12 mouse cellular contexts compared by ENCODE assay signal in the genomic region with DNA sequence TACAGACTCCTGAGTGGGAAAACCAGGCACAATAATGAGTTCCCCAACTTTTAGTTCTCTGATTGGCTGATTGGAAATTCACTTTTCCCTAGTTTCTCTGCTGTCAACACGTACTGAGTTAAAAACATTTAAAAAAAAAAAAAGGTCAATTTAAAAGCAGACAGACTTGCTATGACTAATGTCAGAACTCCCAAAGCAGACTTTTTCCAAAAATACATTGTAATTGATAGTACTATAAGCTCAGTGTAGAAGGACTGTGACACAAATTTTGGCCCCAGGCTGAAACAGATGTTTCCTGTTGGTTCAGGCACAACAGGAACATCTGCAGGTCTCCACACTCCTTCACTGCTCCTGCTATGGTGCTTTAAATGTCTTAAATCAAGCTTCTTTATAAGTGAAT. TPM values are rescaled to one million over a fixed set of nuclear protein-coding genes. Genes with fewer than 3 reads are reported as not detected.
A peak's percentile ranks its signal among the peaks of the same experiment; 100 is the strongest.
DNase-seq lines count a peak whose midpoint lies in the region; ATAC-seq and TF ChIP-seq lines count a peak whose summit lies in the region.
"Had no signal": no experiment of that assay in that cellular context is flagged by ENCODE, and none has a peak within 500 bp of the region (broad histone marks: within the 10 kb centered on the region; RNA-seq: fewer than 3 reads in every experiment).

No protein-coding gene starts in this region.

- H3K4me1 ChIP-seq in limb, embryonic 14.5 days (ENCODE audit: control insufficient read depth, insufficient read depth, low read length) = peaks cover 5% of the 10 kb centered on the region; the same call in 1 of the 2 replicates
- H3K4me1 ChIP-seq in limb, embryonic 10.5 days = peaks cover 28% of the 10 kb centered on the region
- peaks cover 10% of the 10 kb centered on the region for H3K4me1 ChIP-seq in hindbrain, embryonic 13.5 days (replicated peaks)

- no peak for TF ChIP-seq POLR2A in limb, embryonic 14.5 days (IDR thresholded peaks at IDR 0.05; ENCODE audit: borderline replicate concordance, extremely low read depth, insufficient read depth, insufficient read length)

- H3K27ac ChIP-seq in limb, embryonic 14.5 days (replicated peaks; ENCODE audit: low read depth, low read length) = no peak overlapping the region
- H3K27ac ChIP-seq in limb, embryonic 10.5 days = no peak overlapping the region
- no peak overlapping the region for H3K27ac ChIP-seq in hindbrain, embryonic 13.5 days
- H3K27ac ChIP-seq: midbrain, embryonic 13.5 days had no signal

- peak; percentile 80 for DNase-seq in limb, embryonic 14.5 days (ENCODE audit: low spot score)
- DNase-seq in limb, embryonic 10.5 days (ENCODE audit: low spot score) = no peak
- peak; percentile 87 for DNase-seq in adipocyte (ENCODE audit: low spot score)
- DNase-seq in forelimb bud, embryonic 11.5 days (ENCODE audit: low read depth, low spot score) = peak; percentile 40
- DNase-seq in kidney, postnatal 36 days = peak; percentile 43 to 50
- no peak for DNase-seq in cerebellum, adult 18-20 months
- DNase-seq: adrenal gland, postnatal 10 days; cerebellum, adult 11-12 months; gastrocnemius, postnatal 10 days; lung, postnatal 10 days had no signal

- peak; percentile 35; the same call in 1 of the 2 replicates for ATAC-seq in limb, embryonic 14.5 days (ENCODE audit: low FRiP score, low read depth)
- ATAC-seq in hindbrain, embryonic 13.5 days (ENCODE audit: low FRiP score) = no peak
- ATAC-seq: midbrain, embryonic 13.5 days had no signal

- no peak overlapping the region for H3K4me2 ChIP-seq in limb, embryonic 14.5 days (replicated peaks; ENCODE audit: low read depth, low read length, severe bottlenecking)
- no peak overlapping the region for H3K4me2 ChIP-seq in hindbrain, embryonic 13.5 days
- H3K4me2 ChIP-seq: midbrain, embryonic 13.5 days had no signal

- no peaks in the 10 kb centered on the region for H3K27me3 ChIP-seq in limb, embryonic 14.5 days (ENCODE audit: control insufficient read depth, insufficient read depth, low read length)
- no peaks in the 10 kb centered on the region for H3K27me3 ChIP-seq in limb, embryonic 10.5 days (ENCODE audit: low read depth, poor library complexity, severe bottlenecking)
- H3K27me3 ChIP-seq in hindbrain, embryonic 13.5 days = no peaks in the 10 kb centered on the region
- H3K27me3 ChIP-seq: midbrain, embryonic 13.5 days had no signal

- H3K9ac ChIP-seq in limb, embryonic 14.5 days (ENCODE audit: low read depth, low read length, severe bottlenecking) = no peak overlapping the region
- no peak overlapping the region for H3K9ac ChIP-seq in hindbrain, embryonic 13.5 days
- H3K9ac ChIP-seq: midbrain, embryonic 13.5 days had no signal

- no peaks in the 10 kb centered on the region for H3K36me3 ChIP-seq in limb, embryonic 14.5 days (ENCODE audit: control insufficient read depth, insufficient read depth, low read length)
- H3K36me3 ChIP-seq in limb, embryonic 10.5 days = no peaks in the 10 kb centered on the region
- no peaks in the 10 kb centered on the region for H3K36me3 ChIP-seq in hindbrain, embryonic 13.5 days
- H3K36me3 ChIP-seq: midbrain, embryonic 13.5 days had no signal

- H3K9me3 ChIP-seq in limb, embryonic 14.5 days (ENCODE audit: control insufficient read depth, low read length) = no peaks in the 10 kb centered on the region
- no peaks in the 10 kb centered on the region for H3K9me3 ChIP-seq in limb, embryonic 10.5 days (replicated peaks)
- H3K9me3 ChIP-seq in hindbrain, embryonic 13.5 days = no peaks in the 10 kb centered on the region
- H3K9me3 ChIP-seq: midbrain, embryonic 13.5 days had no signal

- H3K4me3 ChIP-seq in limb, embryonic 14.5 days (replicated peaks; ENCODE audit: low read length) = no peak overlapping the region
- H3K4me3 ChIP-seq in limb, embryonic 10.5 days = no peak overlapping the region
- H3K4me3 ChIP-seq in hindbrain, embryonic 13.5 days = no peak overlapping the region
- H3K4me3 ChIP-seq: midbrain, embryonic 13.5 days had no signal

- 26% methylated on average over 1 of the region's 1 CpGs for WGBS in limb, embryonic 14.5 days
- 65% methylated on average over 1 of the region's 1 CpGs for WGBS in limb, embryonic 10.5 days
- WGBS in hindbrain, embryonic 13.5 days = 67% methylated on average over 1 of the region's 1 CpGs

RNA-seq across cellular contexts. Expression of a gene that starts 3.6 kb away (rescaled TPM):
- polyA plus RNA-seq in limb, embryonic 14.5 days (2012; rRNA removed) = 26.8 and 30.0 TPM in 2 replicates
- 36.6 and 38.8 TPM in 2 replicates for polyA plus RNA-seq in limb, embryonic 14.5 days (2014; fragmentation: Nextera tagmentation; extraction: Ambion mirVana)
- polyA plus RNA-seq in limb, embryonic 10.5 days (2016; fragmentation: Nextera tagmentation; extraction: Ambion mirVana) = 10.6 and 15.2 TPM in 2 replicates
- 10.6 and 11.0 TPM in 2 replicates for polyA plus RNA-seq in hindbrain, embryonic 13.5 days (2015; fragmentation: Nextera tagmentation; extraction: Ambion mirVana)

RNA-seq across cellular contexts. Expression of a gene that starts 41.0 kb away (rescaled TPM):
- polyA plus RNA-seq in limb, embryonic 14.5 days (2012; rRNA removed) = 9.9 and 13.1 TPM in 2 replicates
- 10.5 and 11.1 TPM in 2 replicates for polyA plus RNA-seq in limb, embryonic 14.5 days (2014; fragmentation: Nextera tagmentation; extraction: Ambion mirVana)
- polyA plus RNA-seq in limb, embryonic 10.5 days (2016; fragmentation: Nextera tagmentation; extraction: Ambion mirVana) = 1.7 and 2.0 TPM in 2 replicates
- polyA plus RNA-seq in hindbrain, embryonic 13.5 days (2015; fragmentation: Nextera tagmentation; extraction: Ambion mirVana) = 1.8 and 4.3 TPM in 2 replicates

Comparison
In these comparisons a context has a peak if more than half of its experiments do, and no peak if none do; other contexts are left out.
1. DNase-seq: peak in limb, embryonic 14.5 days (single experiment), adipocyte (single experiment), forelimb bud, embryonic 11.5 days (single experiment) and kidney, postnatal 36 days (2 of 2); none in limb, embryonic 10.5 days (single experiment) and cerebellum, adult 18-20 months (0 of 2).